Mouse (Mus musculus) spleen, postnatal 14 days (tissue): ENCODE measurements around the gene Hoxd4.

Source experiments
- DNase-seq, 2 experiments: peaks; one replicate each; pipeline ENCODE4 v3.0.0; 2021 to 2022; ENCODE audit warnings: low spot score in 2 of 2

Gene Hoxd4

DNA sequence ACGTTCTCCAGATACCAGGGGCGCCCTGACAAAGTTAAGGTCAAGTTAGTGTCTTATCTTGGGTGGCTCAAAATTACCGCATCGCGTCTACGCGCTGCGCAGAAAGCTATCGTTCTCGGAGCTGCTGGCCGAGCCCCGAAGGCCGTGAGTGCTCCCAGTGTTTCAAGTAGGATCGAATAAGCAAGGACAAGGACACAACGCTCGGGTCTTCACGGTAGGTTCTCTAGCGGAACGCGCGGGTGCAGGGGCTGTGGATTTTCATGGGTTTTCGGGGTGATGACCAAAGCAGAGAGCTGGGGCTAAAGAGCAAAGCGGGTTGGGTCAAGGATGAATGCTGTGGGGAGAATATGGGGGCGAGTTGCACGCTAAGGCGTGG lies 32.1 kb upstream of the Hoxd4 start:
- no peak for DNase-seq

DNA sequence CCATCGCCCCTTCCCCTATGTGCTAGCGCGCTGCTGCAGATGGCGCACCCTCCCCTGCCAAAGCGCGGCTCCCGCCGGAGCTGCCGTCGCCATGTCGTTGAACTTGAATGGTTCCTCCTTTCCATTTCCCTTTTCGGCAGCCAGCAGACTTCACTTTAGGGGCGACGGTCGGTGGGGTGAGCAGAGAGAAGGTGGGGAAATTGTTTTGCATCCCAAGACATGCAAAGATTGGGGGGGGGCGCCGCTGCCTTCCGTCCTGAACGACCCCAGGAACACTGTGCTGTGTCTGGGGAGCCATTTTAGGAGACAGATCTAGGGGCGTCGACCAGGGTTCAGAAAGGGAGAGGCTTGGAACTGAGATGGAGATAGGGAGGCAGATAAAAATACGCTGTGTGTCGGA lies 31.7 kb upstream of the Hoxd4 start:
- DNase-seq: no peak

DNA sequence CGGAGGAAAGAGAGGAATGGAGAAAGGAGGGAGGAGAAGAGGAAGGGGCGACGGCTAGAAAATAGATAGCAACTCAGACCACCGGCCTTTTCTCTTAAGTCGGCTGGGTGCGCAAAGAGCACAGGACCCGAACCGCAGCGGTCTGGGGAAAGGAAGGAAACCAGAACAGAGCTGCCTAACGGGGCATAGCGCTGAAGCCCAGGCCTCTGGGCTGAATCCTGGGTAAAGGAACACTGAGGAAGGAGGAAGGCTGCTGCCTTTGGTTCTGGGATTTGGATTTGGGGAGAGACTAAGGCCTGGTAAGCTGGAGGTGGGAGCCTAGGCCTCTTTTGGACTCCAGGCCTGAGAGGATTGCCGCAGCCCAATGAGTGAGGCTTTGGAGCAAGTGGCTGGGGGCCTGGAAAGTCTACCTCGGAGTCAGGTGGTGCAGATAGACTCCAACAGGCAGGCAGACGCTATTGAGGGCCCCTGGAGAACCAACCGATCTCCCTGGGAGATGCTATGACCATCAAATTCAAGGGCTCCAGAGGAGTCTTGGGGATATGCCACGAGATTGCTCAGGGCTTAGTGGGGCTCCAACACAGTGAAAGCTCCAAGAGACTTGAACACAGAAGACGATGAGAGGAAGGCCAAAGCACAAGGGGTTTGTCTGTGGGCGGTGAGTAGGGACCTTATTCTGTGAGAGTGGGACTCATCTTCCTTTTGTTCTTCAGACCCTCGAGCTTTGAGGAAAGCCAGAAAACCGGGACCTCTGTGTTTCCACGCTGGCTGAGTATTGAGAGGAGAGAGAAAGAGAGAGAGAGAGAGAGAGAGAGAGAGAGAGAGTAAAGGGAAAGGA lies 30.9 kb upstream of the Hoxd4 start:
- DNase-seq: no peak

DNA sequence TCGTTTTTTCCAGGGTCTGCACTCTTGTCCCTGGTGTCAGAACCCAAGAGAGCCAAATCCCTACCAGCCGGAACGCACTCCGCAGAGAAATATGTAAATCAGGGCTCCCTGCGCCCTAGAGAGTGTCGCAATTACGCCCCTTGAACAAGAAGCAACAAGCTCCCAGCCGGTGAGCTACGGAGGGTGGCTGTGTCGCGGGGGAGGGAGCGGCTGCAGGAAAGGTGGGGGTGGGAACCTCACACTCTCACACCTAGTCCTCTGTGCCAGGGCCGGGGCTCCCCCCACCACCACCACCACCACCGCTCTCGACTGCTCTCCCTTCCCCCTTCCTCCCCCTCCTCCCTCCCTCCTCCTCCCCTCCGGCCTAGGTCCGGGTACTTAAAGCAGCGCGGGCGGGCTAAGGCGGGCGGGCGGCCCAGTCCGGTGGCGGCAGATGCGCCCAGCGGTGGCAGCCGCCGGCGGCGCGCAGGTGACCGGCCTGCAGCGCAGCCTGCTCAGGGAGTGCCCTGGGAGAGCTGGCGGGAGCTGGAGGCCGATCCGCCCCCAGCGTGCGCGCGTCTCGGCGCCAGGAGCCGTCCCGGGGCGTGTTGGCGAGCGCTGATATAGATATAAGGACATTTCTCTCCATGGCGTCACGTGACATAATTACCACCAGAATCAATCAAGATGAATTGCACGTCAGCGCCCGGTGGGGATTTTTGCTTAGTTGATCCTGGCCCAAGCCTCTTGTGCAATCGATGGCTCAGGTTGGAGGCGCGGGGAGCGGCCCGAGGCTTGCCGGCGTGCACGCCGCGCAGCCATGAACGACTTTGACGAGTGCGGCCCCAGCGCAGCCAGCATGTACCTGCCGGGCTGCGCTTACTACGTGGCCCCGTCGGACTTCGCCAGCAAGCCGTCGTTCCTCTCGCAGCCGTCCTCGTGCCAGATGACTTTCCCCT lies 29.9 kb upstream of the Hoxd4 start:
- no peak for DNase-seq

DNA sequence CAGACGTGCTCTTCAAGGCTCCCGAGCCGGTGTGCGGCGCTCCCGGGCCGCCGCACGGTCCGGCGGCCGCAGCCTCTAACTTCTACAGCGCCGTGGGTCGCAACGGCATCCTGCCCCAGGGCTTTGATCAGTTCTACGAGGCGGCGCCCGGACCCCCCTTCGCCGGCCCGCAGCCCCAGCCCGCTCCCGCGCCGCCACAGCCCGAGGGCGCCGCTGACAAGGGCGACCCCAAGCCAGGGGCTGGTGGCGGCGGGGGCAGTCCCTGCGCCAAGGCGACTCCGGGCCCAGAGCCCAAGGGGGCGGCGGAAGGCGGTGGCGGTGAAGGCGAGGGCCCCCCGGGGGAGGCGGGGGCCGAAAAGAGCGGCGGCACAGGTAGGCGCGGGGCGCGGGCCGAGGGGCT lies 28.9 kb upstream of the Hoxd4 start:
- DNase-seq: no peak

DNA sequence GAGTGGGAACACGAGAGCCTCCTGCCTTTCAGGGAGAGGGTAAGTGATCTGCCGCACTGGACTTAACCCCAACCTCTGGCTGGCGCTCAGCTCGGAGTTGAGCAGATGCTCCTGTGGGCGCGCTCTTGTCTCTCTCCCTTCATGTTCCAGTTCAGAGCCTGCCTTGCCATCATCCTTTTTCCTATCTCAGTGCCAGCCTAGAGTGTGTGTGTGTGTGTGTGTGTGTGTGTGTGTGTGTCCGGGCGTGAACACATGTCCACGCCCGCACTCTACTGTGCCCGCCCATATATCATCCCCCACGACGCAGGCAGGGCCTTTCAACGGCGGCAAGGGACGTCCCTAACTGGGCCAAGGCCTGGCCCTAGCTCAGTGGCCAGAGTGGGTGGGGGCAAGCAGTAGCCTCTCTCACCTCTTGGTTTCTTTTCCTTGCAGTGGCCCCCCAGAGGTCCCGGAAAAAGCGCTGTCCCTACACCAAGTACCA lies 28.2 kb upstream of the Hoxd4 start:
- no peak for DNase-seq

DNA sequence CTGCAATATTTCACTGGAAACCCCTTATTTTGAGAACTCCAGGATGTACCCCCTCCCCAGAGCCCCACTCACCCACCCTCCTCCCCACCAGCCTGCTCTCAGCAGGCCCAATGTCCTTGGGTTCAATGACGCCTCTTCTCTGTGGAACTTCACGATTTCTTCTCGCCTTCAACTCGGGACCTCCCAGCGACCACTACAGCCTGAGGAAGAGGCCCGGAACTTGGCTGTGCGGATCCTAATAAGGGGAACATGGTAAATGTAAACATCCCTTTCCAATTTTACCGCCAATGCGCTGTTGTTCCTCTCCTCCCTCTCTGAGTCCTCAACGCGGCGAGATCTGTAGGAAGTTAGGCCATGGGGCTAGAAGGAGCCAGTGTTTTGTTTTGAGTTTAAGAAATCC lies 27.6 kb upstream of the Hoxd4 start:
- DNase-seq: no peak

DNA sequence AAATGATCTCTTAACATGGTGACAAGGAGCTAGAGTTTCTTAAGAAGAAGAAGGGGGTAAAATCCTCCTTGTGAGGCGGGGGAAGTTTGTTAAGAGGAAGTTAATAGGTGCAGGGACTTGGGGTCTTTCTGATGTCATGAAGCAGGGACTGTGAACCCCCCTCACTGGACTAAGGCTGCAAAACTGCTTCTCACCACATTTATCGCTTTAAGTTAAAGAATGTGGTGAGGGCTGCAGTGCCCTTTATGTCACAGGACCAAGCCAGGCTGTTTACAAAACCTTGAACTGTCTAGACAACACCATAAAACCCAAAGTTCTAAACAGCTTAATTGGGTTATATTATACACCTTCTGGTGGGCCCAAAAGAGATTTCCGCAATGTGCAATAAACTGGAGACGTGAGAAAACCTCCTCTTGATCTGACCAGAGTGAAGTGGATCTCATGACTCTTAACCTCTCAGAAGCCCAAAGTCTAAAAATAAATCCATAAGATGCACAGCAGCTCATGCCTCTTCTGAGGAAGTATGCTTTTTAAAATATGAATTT lies 26.6 kb upstream of the Hoxd4 start:
- no peak for DNase-seq

DNA sequence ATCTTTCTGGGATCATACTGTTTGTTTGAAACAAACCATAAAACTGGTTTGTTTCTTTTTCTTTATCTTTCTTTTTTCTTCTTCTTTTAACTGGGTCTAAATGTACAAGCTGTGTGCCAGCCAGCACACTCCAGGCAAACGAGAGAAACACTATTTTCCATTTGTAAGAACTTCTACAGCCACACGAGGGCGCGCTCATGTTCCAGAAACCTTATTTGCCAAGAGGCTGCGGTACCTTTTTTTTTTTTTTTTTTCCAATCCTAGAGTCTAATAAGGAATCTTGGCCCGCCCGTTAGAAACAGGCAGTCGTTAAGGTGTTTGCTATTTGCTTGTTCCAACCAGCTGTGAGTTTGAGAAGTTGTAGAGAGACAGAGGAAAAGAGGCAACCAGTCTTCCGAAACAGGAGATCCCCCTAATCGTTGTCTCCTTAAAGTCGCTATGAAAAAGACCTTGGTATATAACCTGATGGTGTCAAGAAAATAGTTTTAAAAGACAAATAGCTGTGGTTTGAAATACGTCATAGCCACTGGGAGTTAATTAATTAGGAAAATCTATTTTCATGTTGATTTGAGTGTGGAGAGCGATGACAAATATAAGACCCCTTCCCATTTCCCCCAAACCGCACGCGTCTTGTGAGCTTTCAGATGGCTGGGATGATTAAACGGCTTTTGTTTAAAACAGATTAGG lies 25.3 kb upstream of the Hoxd4 start:
- no peak for DNase-seq

DNA sequence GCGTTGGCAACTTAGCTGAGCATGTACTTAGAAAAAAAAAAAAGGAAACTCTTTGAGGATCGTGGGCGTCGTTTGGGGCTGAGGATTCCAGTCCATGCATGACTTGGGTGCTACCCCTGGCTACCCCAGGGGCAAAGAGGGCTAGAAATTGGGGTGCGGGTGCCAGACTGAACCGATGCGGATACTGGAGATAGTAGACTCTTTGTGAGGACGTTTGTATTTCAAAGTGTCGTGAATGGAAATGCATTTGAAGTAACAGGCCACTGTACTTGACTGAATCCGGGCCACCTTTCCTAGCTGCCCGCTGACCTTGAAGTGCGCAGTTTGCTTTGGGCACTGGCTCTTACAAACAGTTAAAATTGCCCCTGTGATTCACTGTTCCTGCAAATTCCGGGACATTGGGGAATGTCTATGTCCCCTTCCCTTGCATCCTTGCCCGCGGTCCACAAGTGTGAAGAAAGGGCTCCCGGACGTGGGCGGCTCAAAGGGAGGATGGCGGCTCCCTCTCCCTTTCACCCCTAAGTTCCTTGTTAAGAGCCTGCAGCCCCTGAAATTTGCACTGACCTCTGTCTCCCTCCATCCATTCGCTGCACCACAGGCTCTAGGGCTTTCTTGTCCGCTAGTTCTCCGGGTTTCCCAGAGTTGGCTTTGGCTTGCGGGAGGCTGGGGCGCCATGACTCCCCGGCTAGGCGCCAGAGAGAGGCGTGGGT lies 24.6 kb upstream of the Hoxd4 start:
- no peak for DNase-seq

DNA sequence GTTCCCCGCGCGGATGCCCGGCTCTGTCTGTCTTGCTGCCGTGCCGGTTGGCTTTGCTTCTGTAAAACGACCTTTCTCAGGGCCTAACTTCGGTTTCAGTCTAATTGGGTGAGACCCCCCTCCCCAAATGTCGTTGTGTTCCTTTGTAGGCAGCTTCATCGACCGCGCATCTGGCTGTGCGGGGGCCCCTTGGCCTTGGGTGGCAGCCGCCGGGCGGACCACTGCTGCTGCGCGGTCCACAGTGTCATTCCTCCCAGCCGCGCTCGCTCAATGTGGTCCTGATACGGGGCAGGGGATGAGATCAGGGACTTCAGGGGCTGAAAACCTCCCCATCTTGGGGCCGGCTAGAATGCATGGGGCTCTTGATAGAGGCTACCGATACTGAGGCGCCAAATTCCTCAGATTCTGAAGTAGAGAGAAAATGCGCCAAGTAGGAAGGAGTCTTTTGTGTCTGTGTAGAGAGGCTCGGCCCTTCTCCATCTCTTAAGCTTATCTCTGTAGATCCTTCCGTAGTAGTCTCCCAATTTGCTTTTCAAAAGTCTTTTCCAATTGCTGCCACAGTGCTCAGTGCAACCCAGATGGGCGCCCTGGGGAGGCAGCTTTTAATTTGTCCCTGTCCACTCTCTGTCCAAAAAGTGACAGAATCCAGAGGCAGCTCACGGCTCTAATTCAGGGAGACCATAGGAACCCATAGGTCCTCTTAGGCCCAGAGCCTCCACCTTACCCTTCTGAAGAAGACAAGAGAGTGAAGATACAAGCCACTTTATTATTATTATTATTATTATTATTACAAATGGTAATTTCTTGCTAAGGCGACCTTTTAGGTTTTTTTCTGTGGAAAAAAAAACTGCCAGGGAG lies 23.8 kb upstream of the Hoxd4 start:
- DNase-seq: no peak

DNA sequence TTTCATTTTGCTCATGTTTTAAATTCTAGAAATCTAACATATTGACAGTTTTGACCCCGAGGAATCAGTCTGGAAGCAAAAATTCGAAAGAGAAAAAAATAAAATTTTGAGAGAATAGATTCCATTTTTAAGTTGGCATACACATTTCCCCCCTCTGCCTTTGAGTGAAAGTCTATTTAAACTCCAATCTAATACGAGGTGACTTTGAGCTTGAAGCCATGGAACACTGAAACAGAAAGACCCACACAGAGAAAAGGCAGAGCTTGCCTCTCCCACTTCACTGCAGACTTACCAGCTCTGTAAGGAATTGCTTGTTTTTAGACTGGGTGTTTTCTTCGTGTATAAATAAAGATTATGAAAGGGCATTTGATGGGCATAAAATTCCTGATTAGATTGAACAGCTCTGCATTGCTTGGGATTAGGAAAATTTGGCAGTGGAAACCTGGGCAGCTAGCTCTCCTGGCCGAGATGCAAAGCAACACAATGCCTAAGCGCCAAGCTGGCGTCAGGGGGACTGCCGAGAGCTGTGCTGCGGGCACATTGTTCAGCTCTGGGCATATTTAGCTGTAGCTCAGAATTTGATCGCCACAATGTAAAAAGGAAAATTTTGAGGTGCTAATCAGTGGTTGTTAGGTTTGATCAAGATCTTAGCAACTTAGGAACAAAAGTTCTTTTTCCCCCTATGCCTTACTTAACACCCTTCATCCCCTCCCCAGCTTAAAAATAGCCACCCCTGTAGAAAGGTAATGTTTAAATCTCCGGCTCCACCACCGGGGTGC lies 22.7 kb upstream of the Hoxd4 start:
- no peak for DNase-seq

DNA sequence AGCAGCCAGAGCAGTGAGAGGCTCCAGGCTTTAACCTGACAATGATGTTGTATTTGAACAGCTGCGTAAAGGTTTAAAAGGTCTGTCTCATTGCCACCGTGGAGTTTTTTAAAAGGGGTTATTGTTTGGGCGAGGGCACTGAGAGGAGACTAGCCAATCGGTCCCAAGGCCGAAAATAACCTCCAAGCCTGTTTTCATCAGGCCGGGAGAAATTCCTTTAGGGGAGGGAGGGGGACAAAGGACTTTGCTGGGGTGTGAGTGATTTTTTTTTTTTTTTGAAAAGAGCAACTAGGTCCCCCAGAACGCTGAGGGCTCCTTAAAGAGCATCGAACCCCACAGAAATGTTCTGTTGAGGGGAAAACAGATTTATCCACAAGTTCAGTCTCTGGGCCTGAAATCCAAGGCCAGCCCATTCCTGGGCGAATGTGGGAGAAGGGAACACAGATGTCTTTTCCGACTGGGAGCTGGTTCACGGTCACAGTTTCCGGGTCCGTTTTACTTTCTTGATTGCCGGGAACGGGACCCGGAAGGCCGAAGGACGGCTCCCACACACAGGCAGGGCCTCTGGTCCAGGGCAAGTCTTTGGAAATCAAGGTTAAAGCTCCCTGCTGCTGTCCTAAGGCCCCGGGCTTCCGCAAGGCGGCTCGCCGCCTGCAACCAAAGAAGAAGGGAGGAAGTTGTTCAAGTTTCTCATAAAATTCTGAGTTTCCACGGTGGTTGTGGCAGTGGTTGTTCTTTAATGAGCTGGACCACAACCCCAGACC lies 22.0 kb upstream of the Hoxd4 start:
- DNase-seq: no peak

DNA sequence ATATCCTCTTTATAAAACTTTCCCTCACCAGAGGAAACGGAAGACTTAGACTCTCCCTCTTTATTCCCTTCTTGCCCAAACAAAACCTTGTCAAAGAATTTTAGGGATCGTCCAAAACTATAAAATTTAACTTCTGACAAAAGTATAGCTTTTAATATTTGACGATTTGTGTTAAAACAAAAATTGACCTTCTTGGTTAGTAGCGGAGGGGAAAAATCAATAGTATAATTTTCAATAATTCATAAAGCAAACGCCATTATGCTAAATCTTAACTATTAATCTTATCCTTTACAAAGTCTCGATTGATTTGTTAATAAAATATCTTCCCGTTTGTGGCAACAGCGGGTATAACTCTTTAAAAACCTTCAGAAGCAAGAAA lies 21.4 kb upstream of the Hoxd4 start:
- DNase-seq: no peak

DNA sequence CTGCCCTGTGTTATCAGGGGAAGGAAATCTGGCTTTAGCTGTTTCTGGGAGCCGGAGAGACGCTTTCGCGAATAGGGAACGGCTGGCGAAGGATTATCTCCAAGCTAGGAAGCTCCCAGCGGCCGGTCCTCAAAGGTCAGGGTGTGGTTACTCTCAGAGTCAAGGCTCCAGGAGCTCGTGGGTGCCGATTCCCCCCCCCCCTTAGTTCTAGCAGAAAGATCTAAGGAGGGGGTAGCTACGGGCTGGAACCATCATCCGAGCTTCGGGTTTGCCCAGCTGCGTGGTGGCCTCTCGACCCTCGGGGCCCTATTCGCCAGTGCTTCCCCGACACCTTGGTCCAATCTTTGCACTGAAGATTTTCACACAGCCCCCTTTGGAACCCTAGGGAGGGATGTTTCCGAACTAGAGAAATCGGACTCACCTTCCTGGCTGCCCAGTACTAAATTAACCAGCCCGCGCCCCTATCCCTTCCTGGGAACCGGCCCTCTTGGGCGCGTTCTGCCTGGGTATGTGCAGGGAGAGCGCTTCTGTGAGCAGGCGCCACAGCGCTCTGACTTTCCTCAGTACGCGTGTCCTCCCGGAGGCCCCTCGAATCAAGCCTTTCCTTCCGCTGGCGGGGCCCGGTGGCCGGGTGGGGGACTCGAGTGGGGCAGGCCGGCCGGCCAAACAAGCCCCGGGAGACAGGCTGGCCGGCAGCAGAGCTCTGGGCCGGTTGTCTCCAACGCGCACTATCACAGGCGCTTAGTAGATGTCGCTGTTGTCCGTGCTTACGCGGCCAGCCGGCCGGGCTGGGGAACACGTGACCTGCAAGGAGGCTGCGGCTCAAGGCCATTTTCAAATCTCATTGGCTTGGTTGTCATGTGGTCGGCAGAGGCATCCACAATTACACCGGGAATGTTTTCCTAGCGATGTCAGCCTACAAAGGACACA lies 20.4 kb upstream of the Hoxd4 start, which contains the start of gene Hoxd10:
Hoxd10 (plus strand) TSS at position 903 of the 930 bp plus-strand sequence.
- DNase-seq: no peak

DNA sequence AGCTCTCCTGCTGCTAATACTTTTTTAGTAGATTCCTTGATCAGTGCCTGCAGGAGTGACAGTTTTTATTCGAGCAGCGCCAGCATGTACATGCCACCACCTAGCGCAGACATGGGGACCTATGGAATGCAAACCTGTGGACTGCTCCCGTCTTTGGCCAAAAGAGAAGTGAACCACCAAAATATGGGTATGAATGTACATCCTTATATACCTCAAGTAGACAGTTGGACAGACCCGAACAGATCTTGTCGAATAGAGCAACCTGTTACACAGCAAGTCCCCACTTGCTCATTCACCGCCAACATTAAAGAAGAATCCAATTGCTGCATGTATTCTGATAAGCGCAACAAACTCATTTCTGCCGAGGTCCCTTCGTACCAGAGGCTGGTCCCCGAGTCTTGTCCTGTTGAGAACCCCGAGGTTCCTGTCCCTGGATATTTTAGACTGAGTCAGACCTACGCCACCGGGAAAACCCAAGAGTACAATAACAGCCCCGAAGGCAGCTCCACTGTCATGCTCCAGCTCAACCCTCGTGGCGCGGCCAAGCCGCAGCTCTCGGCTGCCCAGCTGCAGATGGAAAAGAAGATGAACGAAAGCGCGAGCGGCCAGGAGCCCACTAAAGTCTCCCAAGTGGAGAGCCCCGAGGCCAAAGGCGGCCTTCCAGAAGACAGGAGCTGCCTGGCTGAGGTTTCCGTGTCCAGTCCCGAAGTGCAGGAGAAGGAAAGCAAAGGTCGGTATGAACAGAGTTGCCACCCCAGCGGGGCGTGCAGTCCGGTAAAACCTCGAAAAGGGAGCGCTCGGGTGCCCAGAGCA lies 19.5 kb upstream of the Hoxd4 start:
- no peak for DNase-seq
